ENCODE assay signal across 33 mouse cellular contexts in genomic region chr6:134343606-134343901, GRCm38 (mm10). TPM values are rescaled to one million over a fixed set of nuclear protein-coding genes. Genes with fewer than 3 reads are reported as not detected.
"Had no signal": no experiment of that assay in that cellular context is flagged by ENCODE, and none has a peak within 500 bp of the region (broad histone marks: within the 10 kb centered on the region; RNA-seq: fewer than 3 reads in every experiment).

No protein-coding gene starts in this region.

- H3K27me3 ChIP-seq: embryonic facial prominence, embryonic 12.5 days; embryonic facial prominence, embryonic 13.5 days; embryonic facial prominence, embryonic 15.5 days; forebrain, embryonic 12.5 days; forebrain, embryonic 13.5 days; forebrain, embryonic 15.5 days had no signal

- ATAC-seq: forebrain, embryonic 13.5 days; forebrain, embryonic 14.5 days; forebrain, embryonic 15.5 days; forebrain, embryonic 16.5 days had no signal

- H3K27ac ChIP-seq: embryonic facial prominence, embryonic 10.5 days; embryonic facial prominence, embryonic 12.5 days; embryonic facial prominence, embryonic 13.5 days; embryonic facial prominence, embryonic 15.5 days; forebrain, embryonic 10.5 days; forebrain, embryonic 12.5 days; forebrain, embryonic 13.5 days; forebrain, embryonic 15.5 days; gastrocnemius, adult 2 months; heart, adult 2 months; heart, embryonic 10.5 days had no signal

- H3K9ac ChIP-seq: embryonic facial prominence, embryonic 12.5 days; embryonic facial prominence, embryonic 13.5 days; embryonic facial prominence, embryonic 15.5 days; forebrain, embryonic 12.5 days; forebrain, embryonic 13.5 days; forebrain, embryonic 15.5 days had no signal

- H3K36me3 ChIP-seq: embryonic facial prominence, embryonic 10.5 days; embryonic facial prominence, embryonic 12.5 days; embryonic facial prominence, embryonic 13.5 days; embryonic facial prominence, embryonic 15.5 days; forebrain, embryonic 10.5 days; forebrain, embryonic 12.5 days; forebrain, embryonic 15.5 days; heart, embryonic 10.5 days had no signal

- H3K4me1 ChIP-seq: embryonic facial prominence, embryonic 10.5 days; embryonic facial prominence, embryonic 12.5 days; embryonic facial prominence, embryonic 13.5 days; embryonic facial prominence, embryonic 15.5 days; forebrain, embryonic 10.5 days; forebrain, embryonic 12.5 days; forebrain, embryonic 13.5 days; forebrain, embryonic 15.5 days; heart, embryonic 10.5 days had no signal

- DNase-seq: cerebellum, adult 2 months; cerebellum, adult 8-10 months; cerebellum, adult 9-10 months; cerebellum, adult 9-11 months; cerebellum, postnatal 25 days; cerebellum, postnatal 36 days; embryo, embryonic 11 days; gastrocnemius, adult 2 months; gastrocnemius, postnatal 10 days; gastrocnemius, postnatal 14 days; gastrocnemius, postnatal 25 days; gastrocnemius, postnatal 36 days; heart, adult 11 months; heart, adult 18-20 months; heart, adult 2 months had no signal

- H3K9me3 ChIP-seq: embryonic facial prominence, embryonic 10.5 days; embryonic facial prominence, embryonic 12.5 days; embryonic facial prominence, embryonic 13.5 days; embryonic facial prominence, embryonic 15.5 days; forebrain, embryonic 10.5 days; forebrain, embryonic 12.5 days; forebrain, embryonic 13.5 days; forebrain, embryonic 15.5 days; heart, embryonic 10.5 days had no signal

- H3K4me2 ChIP-seq: embryonic facial prominence, embryonic 12.5 days; embryonic facial prominence, embryonic 13.5 days; embryonic facial prominence, embryonic 15.5 days; forebrain, embryonic 12.5 days; forebrain, embryonic 13.5 days; forebrain, embryonic 15.5 days had no signal

- H3K4me3 ChIP-seq: embryonic facial prominence, embryonic 10.5 days; embryonic facial prominence, embryonic 12.5 days; embryonic facial prominence, embryonic 13.5 days; embryonic facial prominence, embryonic 15.5 days; erythroblast, embryonic 14.5 days; forebrain, embryonic 10.5 days; forebrain, embryonic 12.5 days; forebrain, embryonic 13.5 days; forebrain, embryonic 15.5 days; gastrocnemius, adult 2 months; heart, adult 2 months; heart, embryonic 10.5 days had no signal

RNA-seq across cellular contexts. Expression of gene Bcl2l14, which starts 52.6 kb away (rescaled TPM):
- total RNA-seq: gastrocnemius, adult 18-20 months; gastrocnemius, adult 2 months; gastrocnemius, adult 8-10 months; gastrocnemius, postnatal 10 days; gastrocnemius, postnatal 14 days; gastrocnemius, postnatal 25 days; gastrocnemius, postnatal 36 days; gastrocnemius, postnatal 4 days; heart, adult 18-20 months; heart, adult 2 months; heart, adult 8-10 months had no signal
- polyA plus RNA-seq: cerebellum, adult 2 months; cortical plate, adult 2 months; erythroblast, embryonic 14.5 days; forebrain, embryonic 13.5 days; forebrain, embryonic 14.5 days; forebrain, embryonic 15.5 days; forebrain, embryonic 16.5 days; frontal cortex, adult 2 months had no signal
